Mouse (Mus musculus): ENCODE results near the gene Pik3r4. TPM values are rescaled to one million over a fixed set of nuclear protein-coding genes. Genes with fewer than 3 reads are reported as not detected.

Gene Pik3r4
- polyA plus RNA-seq, 1 experiment from 2014 or later: 26.8 TPM

- no peak for ATAC-seq (ENCODE audit: low FRiP score, low TSS enrichment)
- no peak overlapping the region for H3K9ac ChIP-seq (ENCODE audit: low read depth, low read length)
- no peak overlapping the region for H3K27ac ChIP-seq (ENCODE audit: low read depth, low read length)
- H3K4me1 ChIP-seq (ENCODE audit: control insufficient read depth, insufficient read depth, low read length): no peaks in the 10 kb centered on the region
- peaks cover 50% of the 10 kb centered on the region for H3K36me3 ChIP-seq (ENCODE audit: control insufficient read depth, insufficient read depth, low read length)
- 92% methylated on average over 12 of the region's 12 CpGs for WGBS
- H3K4me2 ChIP-seq (replicated peaks; ENCODE audit: low read depth, low read length): no peak overlapping the region
- no peaks in the 10 kb centered on the region for H3K27me3 ChIP-seq (ENCODE audit: control insufficient read depth, insufficient read depth, low read length)
- no peak overlapping the region for H3K4me3 ChIP-seq (ENCODE audit: low read length)
- no peaks in the 10 kb centered on the region for H3K9me3 ChIP-seq (ENCODE audit: control insufficient read depth, low read length)
Measured at GRCm38 (mm10) chr9:105658216-105658615, 15.4 kb downstream of the Pik3r4 start.

GRCm38 (mm10) chr9:105659877-105660276 lies 17.1 kb downstream of the Pik3r4 start:
- no peaks in the 10 kb centered on the region for H3K27me3 ChIP-seq (ENCODE audit: control insufficient read depth, insufficient read depth, low read length)
- no peak for ATAC-seq (ENCODE audit: low FRiP score, low TSS enrichment)
- no peak overlapping the region for H3K9ac ChIP-seq (ENCODE audit: low read depth, low read length)
- no peak overlapping the region for H3K4me2 ChIP-seq (replicated peaks; ENCODE audit: low read depth, low read length)
- H3K36me3 ChIP-seq (ENCODE audit: control insufficient read depth, insufficient read depth, low read length): peaks cover 49% of the 10 kb centered on the region
- no peak overlapping the region for H3K4me3 ChIP-seq (ENCODE audit: low read length)
- no peak overlapping the region for H3K27ac ChIP-seq (ENCODE audit: low read depth, low read length)
- no peaks in the 10 kb centered on the region for H3K9me3 ChIP-seq (ENCODE audit: control insufficient read depth, low read length)
- no peaks in the 10 kb centered on the region for H3K4me1 ChIP-seq (ENCODE audit: control insufficient read depth, insufficient read depth, low read length)
- WGBS: 94% methylated on average over 6 of the region's 6 CpGs

DNA sequence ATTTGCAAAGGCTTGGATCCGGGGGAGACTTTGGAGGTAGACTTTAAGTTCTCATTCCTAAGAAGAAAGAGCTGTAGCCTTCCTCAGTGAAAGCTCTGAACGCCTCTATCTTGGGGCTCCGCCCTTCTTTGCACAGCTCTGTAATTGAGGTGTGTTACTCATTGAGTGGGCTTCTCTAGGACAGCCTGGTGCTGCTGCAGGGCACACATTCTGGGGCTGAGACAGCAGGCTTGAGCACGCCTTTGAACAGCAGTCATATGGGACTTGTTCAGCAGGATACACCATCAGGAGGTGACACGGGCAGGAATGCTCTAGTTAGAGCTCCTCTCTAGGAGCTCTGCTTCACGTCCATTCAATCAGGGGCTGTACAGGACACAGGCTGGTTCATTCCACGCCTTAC lies 22.5 kb downstream of the Pik3r4 start:
- Histone ChIP-seq H3K27me3 (ENCODE audit: control insufficient read depth, insufficient read depth, low read length) (no peaks in the 10 kb centered on the region), H3K4me1 (ENCODE audit: control insufficient read depth, insufficient read depth, low read length) (no peaks in the 10 kb centered on the region), H3K27ac (ENCODE audit: low read depth, low read length) (no peak overlapping the region), H3K9ac (ENCODE audit: low read depth, low read length) (no peak overlapping the region), H3K36me3 (ENCODE audit: control insufficient read depth, insufficient read depth, low read length) (peaks cover 71% of the 10 kb centered on the region), H3K4me2 (replicated peaks; ENCODE audit: low read depth, low read length) (no peak overlapping the region), H3K9me3 (ENCODE audit: control insufficient read depth, low read length) (no peaks in the 10 kb centered on the region), H3K4me3 (ENCODE audit: low read length) (no peak overlapping the region)
- ATAC-seq (ENCODE audit: low FRiP score, low TSS enrichment): no peak
- 94% methylated on average over 7 of the region's 7 CpGs for WGBS

- Histone ChIP-seq H3K4me2 (replicated peaks; ENCODE audit: low read depth, low read length) (no peak overlapping the region), H3K4me3 (ENCODE audit: low read length) (no peak overlapping the region), H3K4me1 (ENCODE audit: control insufficient read depth, insufficient read depth, low read length) (no peaks in the 10 kb centered on the region), H3K27ac (ENCODE audit: low read depth, low read length) (no peak overlapping the region), H3K27me3 (ENCODE audit: control insufficient read depth, insufficient read depth, low read length) (no peaks in the 10 kb centered on the region), H3K9me3 (ENCODE audit: control insufficient read depth, low read length) (no peaks in the 10 kb centered on the region), H3K9ac (ENCODE audit: low read depth, low read length) (no peak overlapping the region), H3K36me3 (ENCODE audit: control insufficient read depth, insufficient read depth, low read length) (peaks cover 44% of the 10 kb centered on the region)
- no peak for ATAC-seq (ENCODE audit: low FRiP score, low TSS enrichment)
- WGBS: 94% methylated on average over 4 of the region's 4 CpGs
Measured at GRCm38 (mm10) chr9:105670916-105671315, 28.1 kb downstream of the Pik3r4 start.

GRCm38 (mm10) chr9:105672032-105672431 lies 29.3 kb downstream of the Pik3r4 start:
- Histone ChIP-seq H3K9me3 (ENCODE audit: control insufficient read depth, low read length) (no peaks in the 10 kb centered on the region), H3K9ac (ENCODE audit: low read depth, low read length) (no peak overlapping the region), H3K4me2 (replicated peaks; ENCODE audit: low read depth, low read length) (no peak overlapping the region), H3K27ac (ENCODE audit: low read depth, low read length) (no peak overlapping the region), H3K36me3 (ENCODE audit: control insufficient read depth, insufficient read depth, low read length) (peaks cover 43% of the 10 kb centered on the region), H3K4me1 (ENCODE audit: control insufficient read depth, insufficient read depth, low read length) (no peaks in the 10 kb centered on the region), H3K27me3 (ENCODE audit: control insufficient read depth, insufficient read depth, low read length) (no peaks in the 10 kb centered on the region), H3K4me3 (ENCODE audit: low read length) (no peak overlapping the region)
- 82% methylated on average over 2 of the region's 2 CpGs for WGBS
- ATAC-seq (ENCODE audit: low FRiP score, low TSS enrichment): no peak

DNA sequence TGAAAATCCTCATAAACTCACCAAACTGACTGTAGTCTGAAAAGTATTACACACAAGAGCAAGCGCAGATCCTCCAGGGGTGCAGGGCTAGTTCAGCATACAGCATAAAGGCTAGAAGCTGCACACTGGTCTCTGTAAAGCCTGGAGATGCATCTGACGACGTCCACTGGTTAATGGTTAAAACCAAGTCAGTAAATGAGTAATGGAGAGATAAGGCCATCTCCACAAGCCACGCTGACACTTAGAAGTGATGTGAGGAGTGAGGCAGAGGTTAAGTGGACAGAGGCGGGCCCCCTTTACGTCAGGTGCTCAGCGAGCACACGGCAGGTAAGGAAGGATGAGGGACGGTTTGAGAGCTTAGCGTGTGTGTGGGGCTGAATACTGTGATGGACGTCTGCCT lies 33.2 kb downstream of the Pik3r4 start:
- no peak for ATAC-seq (ENCODE audit: low FRiP score, low TSS enrichment)
- 76% methylated on average over 11 of the region's 11 CpGs for WGBS
- Histone ChIP-seq H3K36me3 (ENCODE audit: control insufficient read depth, insufficient read depth, low read length) (peaks cover 29% of the 10 kb centered on the region), H3K4me1 (ENCODE audit: control insufficient read depth, insufficient read depth, low read length) (no peaks in the 10 kb centered on the region), H3K4me2 (replicated peaks; ENCODE audit: low read depth, low read length) (no peak overlapping the region), H3K9ac (ENCODE audit: low read depth, low read length) (no peak overlapping the region), H3K4me3 (ENCODE audit: low read length) (no peak overlapping the region), H3K27ac (ENCODE audit: low read depth, low read length) (no peak overlapping the region), H3K9me3 (ENCODE audit: control insufficient read depth, low read length) (no peaks in the 10 kb centered on the region), H3K27me3 (ENCODE audit: control insufficient read depth, insufficient read depth, low read length) (no peaks in the 10 kb centered on the region; the same call in 1 of the 2 replicates)

- no peak for ATAC-seq (ENCODE audit: low FRiP score, low TSS enrichment)
- no peak overlapping the region for H3K9ac ChIP-seq (ENCODE audit: low read depth, low read length)
- no peaks in the 10 kb centered on the region; the same call in 1 of the 2 replicates for H3K27me3 ChIP-seq (ENCODE audit: control insufficient read depth, insufficient read depth, low read length)
- H3K4me1 ChIP-seq (ENCODE audit: control insufficient read depth, insufficient read depth, low read length): no peaks in the 10 kb centered on the region
- no peaks in the 10 kb centered on the region for H3K9me3 ChIP-seq (ENCODE audit: control insufficient read depth, low read length)
- no peak overlapping the region for H3K4me3 ChIP-seq (ENCODE audit: low read length)
- H3K27ac ChIP-seq (ENCODE audit: low read depth, low read length): no peak overlapping the region
- peaks cover 54% of the 10 kb centered on the region for H3K36me3 ChIP-seq (ENCODE audit: control insufficient read depth, insufficient read depth, low read length)
- H3K4me2 ChIP-seq (replicated peaks; ENCODE audit: low read depth, low read length): no peak overlapping the region
- whole genome bisulfite sequencing: 94% methylated on average over 7 of the region's 7 CpGs
Measured at GRCm38 (mm10) chr9:105681386-105681785, 38.6 kb downstream of the Pik3r4 start.

GRCm38 (mm10) chr9:105684549-105685165 lies 41.9 kb downstream of the Pik3r4 start:
- 94% methylated on average over 13 of the region's 13 CpGs for WGBS
- no peaks in the 10 kb centered on the region for H3K9me3 ChIP-seq (ENCODE audit: control insufficient read depth, low read length)
- no peak overlapping the region for H3K9ac ChIP-seq (ENCODE audit: low read depth, low read length)
- H3K4me3 ChIP-seq (ENCODE audit: low read length): no peak overlapping the region
- H3K27me3 ChIP-seq (ENCODE audit: control insufficient read depth, insufficient read depth, low read length): no peaks in the 10 kb centered on the region; the same call in 1 of the 2 replicates
- peaks cover 52% of the 10 kb centered on the region for H3K36me3 ChIP-seq (ENCODE audit: control insufficient read depth, insufficient read depth, low read length)
- no peak overlapping the region for H3K4me2 ChIP-seq (replicated peaks; ENCODE audit: low read depth, low read length)
- no peak overlapping the region for H3K27ac ChIP-seq (ENCODE audit: low read depth, low read length)
- no peaks in the 10 kb centered on the region for H3K4me1 ChIP-seq (ENCODE audit: control insufficient read depth, insufficient read depth, low read length)
- no peak for ATAC-seq (ENCODE audit: low FRiP score, low TSS enrichment)

DNA sequence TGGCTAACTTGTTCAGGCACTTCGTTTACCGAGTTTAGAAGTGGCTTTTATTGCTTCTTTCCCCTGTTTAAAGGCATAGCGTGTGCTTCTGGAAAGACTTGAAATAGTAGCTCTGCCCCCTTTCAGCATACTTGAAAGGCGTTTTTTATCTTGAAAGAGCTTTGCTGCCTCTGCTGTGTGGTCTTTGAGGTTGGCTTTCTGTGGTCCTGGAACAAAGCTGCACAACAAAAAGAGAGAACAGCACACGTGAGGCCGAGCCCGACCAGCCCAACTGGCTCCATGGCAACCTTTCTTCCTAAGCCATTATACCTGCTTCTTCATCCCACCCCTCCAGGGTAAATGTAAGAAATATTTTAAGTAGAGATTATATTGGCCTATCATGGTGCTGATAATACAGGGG lies 46.7 kb downstream of the Pik3r4 start:
- Histone ChIP-seq H3K36me3 (ENCODE audit: control insufficient read depth, insufficient read depth, low read length) (peaks cover 35% of the 10 kb centered on the region), H3K4me3 (ENCODE audit: low read length) (no peak overlapping the region), H3K9me3 (ENCODE audit: control insufficient read depth, low read length) (no peaks in the 10 kb centered on the region), H3K4me2 (replicated peaks; ENCODE audit: low read depth, low read length) (no peak overlapping the region), H3K27me3 (ENCODE audit: control insufficient read depth, insufficient read depth, low read length) (no peaks in the 10 kb centered on the region), H3K9ac (ENCODE audit: low read depth, low read length) (no peak overlapping the region), H3K27ac (ENCODE audit: low read depth, low read length) (no peak overlapping the region), H3K4me1 (ENCODE audit: control insufficient read depth, insufficient read depth, low read length) (no peaks in the 10 kb centered on the region)
- WGBS: 80% methylated on average over 7 of the region's 7 CpGs
- ATAC-seq (ENCODE audit: low FRiP score, low TSS enrichment): no peak
